Mouse (Mus musculus) MN1 (cell line): ENCODE measurements around the gene Tprkb.
"Not testable (repeated sequence)": the region's sequence is repeated elsewhere in the genome, so short reads cannot be mapped to it uniquely, and the experiment has no call there.

Experiments
- DNase-seq: peaks from one replicate; pipeline ENCODE4 v3.0.0-alpha.2; 2016; ENCODE audit warnings: low spot score

The Tprkb gene

DNA sequence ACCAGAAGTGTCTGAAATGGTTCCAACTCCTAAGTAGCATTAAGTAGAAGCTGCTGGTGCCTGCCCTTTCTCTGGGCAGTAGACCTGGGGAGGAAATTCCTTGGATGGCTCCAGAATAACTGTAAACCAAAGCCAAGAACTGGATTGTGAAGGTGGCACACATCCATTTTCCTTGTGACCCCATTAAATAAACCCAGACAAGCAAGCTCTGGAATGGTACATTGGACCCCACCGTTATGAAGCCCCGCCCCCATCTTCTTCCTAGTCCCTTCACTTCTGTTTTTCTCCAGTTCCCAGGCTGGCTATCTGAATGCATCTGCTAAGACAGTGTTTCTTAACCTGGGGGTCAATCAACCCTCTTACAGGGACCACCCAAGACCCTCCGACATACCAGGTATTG is at the start of gene Tprkb:
Gene Tprkb (plus strand): TSS at position 279 of the 400 bp plus-strand sequence.
- DNase-seq = no peak

GRCm38 (mm10) chr6:85862565-85862964 is 49.1 kb upstream of the Tprkb start:
- DNase-seq = no peak

- DNase-seq = no peak
Measured at GRCm38 (mm10) chr6:85863136-85863535, 48.5 kb upstream of the Tprkb start.

- DNase-seq = no peak
Measured at GRCm38 (mm10) chr6:85863840-85864239, 47.8 kb upstream of the Tprkb start.

GRCm38 (mm10) chr6:85864900-85865639 is 46.6 kb upstream of the Tprkb start:
- DNase-seq = not testable (repeated sequence)

DNA sequence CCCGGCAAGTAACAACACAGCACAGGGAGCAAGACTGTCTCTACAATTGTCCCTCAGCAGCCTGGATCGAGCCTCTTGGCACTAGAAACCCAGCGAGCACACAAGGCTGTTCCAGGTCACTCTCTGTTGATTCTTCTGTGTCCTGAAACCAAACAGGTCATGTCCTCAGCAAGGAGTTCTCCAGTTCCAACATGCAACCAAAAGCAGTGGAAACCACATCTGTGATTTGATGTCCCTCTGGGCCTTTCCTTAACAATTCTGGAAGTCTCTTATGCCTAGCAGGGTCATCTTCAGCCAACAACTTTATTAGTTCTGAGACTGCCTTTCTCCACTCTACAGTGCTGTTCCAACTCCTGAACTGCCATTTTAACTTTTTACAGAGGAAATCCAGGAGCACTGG is 45.5 kb upstream of the Tprkb start:
- DNase-seq = not testable (repeated sequence)

DNA sequence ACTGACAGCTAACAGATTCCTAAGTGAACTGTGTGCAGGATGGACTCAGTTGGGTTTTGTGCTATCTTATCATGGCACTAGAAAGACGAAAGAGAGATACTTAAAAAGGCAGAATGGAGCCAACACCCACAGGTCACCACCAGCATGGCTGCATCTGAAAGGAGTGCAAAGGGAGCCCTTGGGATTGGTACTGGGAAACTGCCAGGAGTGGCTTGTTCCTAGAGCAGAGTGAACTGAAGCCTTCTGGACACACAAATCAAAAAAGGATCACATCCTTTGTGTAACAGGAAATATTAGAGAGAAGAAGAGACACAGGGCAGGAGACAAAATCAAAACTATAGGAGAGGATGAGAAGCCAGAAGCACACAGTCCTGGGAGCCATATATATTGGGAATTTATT is 44.7 kb upstream of the Tprkb start:
- DNase-seq = not testable (repeated sequence)

DNA sequence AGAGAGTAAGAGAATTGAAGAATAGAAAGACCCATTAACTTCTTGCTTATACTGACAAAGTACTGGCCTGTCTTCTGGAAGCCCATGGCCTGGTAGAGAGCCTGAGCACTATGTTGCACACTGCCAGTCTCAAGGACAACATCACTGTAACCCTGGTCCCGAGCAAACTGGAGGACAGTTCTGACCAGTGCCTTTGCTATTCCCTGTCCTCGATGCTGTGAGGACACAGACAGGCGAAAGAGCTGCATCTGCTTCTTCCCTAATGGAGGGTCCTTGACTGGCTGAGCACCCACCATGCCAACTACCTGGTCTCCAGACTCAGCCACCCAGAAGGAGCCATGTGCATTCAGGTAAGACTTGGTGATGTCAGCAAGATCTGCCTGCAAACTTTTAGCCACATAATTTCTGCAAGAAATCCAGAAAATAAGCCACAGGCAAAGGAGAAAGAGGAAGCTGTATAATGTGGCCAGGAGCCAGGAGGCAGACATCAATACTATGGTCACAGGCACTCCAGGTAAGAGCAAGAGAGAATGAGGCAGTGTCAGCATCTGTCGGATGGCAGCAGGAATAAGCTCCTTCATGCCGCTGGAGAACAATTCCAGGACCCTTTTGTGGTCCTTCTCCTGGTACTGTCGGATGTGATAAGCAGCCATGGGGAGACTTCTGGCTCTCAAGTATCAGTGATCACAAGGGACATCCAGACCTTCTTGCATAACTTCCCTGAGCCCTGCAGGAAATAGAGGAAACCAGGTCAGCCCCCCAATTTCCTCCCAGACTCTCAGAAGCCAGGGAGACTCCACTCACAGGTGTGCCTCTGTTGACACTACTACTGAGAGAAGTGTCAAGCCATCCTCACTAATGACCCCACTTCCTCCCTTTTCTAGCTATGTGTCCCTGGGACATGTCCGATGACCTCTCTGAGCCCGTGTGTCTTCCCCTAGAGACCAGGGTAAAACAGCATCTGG is 43.7 kb upstream of the Tprkb start:
- no peak for DNase-seq

GRCm38 (mm10) chr6:85869006-85869405 is 42.7 kb upstream of the Tprkb start, which contains the start of gene Nat8f2:
Gene Nat8f2 (minus strand): TSS chr6:85869158.
- not testable (repeated sequence) for DNase-seq

- not testable (repeated sequence) for DNase-seq
Measured at GRCm38 (mm10) chr6:85883246-85883645, 28.4 kb upstream of the Tprkb start.

- no peak for DNase-seq
Measured at GRCm38 (mm10) chr6:85884311-85884710, 27.4 kb upstream of the Tprkb start.

DNA sequence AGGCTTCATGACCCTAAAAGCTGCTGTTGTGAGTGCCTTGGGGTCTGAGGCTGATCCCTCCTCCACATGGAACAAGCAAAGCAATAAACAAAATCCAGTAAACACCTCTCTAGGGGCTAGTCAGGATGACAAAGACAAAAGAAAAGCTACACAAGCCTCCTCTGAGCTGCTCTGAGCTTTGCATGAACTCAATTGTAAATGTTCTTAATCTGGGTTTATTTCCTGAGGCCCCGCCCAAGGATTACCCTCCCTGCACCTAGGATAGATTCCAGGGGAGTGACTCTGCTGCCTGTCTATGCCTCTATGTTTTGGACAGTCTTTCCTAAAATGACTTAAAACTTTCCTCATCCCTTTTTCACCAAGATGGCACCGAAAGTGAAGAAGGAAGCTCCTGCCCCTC is 22.7 kb upstream of the Tprkb start:
- DNase-seq = no peak

- not testable (repeated sequence) for DNase-seq
Measured at GRCm38 (mm10) chr6:85895061-85895648, 16.5 kb upstream of the Tprkb start.

GRCm38 (mm10) chr6:85898596-85899475 is 12.8 kb upstream of the Tprkb start:
- not testable (repeated sequence) for DNase-seq

DNA sequence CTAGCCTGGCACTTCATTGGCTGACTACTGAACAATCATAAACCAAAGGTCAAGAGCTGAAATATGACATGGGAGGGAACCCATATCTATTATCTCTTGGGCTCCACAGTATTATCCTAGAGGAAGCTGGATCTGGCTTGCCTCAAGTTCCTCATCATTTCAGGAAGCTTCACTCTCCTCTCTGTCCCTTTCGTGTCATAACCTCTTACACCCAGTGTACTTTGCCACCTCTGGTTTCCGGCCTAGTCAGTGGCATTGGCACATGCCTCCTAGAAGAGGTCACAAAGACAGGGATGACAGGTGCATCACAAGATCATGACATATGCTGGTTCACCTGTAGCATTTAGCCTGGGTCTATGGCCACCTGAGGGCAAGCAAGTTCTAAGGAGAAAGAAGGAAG is 9.4 kb upstream of the Tprkb start:
- DNase-seq = no peak

- not testable (repeated sequence) for DNase-seq
Measured at GRCm38 (mm10) chr6:85904642-85905061, 7.0 kb upstream of the Tprkb start, which contains the start of gene Nat8f4. Gene Nat8f4 (minus strand): TSS chr6:85904884.

DNA sequence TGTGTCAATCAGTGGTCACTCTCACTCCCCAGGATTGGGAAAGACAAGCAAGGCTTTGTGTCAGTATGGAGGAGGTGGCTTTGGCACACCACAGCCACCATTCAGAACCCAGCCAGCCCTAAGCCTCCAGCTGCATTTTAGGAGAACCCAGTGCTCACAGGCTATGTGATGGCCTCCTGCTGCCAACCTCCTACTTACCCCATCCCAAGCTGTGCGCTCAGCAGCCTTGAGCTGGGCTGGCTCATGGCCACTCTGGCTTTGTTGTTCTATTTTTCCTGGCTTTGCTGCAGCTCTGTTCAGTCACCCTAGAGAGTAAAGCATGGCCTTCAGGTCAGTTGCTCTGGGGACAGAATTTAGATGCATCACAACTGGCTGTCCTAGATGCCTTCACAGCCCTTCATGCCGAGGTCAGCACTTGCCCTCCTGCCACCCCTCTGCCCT is 4.7 kb upstream of the Tprkb start:
- DNase-seq = not testable (repeated sequence)

DNA sequence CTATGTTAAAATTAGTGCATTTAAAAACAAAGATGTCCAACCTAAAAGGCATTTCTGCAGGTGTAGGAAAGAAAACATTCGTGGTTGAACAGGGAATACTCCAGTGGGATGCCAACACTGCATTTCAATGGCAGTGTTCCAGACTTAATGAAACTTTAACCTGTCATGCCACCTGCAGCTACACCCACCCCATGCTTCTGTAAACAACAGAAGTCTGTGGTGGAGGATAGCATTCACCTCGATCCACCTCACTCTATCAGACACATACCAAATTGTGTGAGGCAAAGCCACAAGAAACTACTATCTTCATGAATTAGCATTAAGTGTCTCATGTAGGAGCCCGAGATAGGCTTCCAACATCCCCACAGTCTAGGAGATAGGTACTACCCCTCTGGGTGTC is 3.3 kb upstream of the Tprkb start:
- no peak for DNase-seq

DNA sequence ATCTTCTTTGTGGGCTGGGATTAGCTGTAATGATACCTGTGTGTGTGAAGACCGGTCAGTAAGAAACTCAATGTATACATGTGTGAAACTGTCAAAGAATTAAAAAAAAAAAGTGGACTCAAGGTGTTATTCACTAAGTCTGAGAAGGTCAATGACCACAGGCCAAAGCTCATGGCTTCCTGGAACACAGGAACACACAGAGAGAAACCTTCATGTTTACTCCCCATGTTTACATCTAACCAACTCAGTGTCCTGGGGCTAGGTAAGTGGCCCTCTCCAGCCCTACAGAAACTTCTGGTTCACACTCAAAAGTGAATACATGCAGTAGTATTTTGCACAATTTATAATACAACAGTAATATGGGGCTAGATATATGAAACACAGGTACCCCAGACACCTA is 2.0 kb upstream of the Tprkb start:
- no peak for DNase-seq

- DNase-seq = peak; percentile 37
Measured at GRCm38 (mm10) chr6:85915141-85915538, 3.5 kb downstream of the Tprkb start.
